In the genomic region with DNA sequence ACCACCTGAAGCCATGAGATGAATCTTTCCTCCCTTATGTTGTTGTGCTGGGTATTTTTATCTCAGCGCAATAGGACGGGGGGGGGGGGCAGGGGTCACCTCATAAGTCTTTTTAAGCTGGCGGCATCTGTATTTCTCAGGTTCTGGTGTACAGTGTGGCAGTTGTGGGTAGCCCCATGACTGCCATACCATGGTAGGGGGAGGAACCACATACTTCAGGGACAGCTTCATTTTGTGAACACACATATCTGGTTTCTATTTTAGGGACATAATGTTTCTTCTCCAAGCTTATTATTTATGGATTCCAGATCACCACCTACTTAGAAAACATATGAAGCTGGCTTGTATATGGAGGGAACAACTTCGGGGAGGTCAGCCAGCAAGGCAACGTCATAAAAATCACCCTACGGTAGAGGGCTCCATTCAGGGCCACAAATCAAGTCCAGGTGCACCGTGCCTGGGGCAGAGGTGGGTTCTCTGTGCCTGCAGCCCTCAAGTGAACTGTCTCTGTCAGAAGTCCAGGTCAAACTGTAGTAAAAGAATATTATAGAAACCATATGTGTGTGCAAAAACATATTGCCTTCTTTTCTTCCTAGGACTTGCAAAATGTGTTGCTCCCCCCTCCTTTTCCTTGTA, we compare ENCODE assay signal across 24 mouse cellular contexts.
A peak's percentile ranks its signal among the peaks of the same experiment; 100 is the strongest.
DNase-seq lines count a peak whose midpoint lies in the region; ATAC-seq lines count a peak whose summit lies in the region.
"Had no signal": no experiment of that assay in that cellular context is flagged by ENCODE, and none has a peak within 500 bp of the region (broad histone marks: within the 10 kb centered on the region; RNA-seq: fewer than 3 reads in every experiment).

No protein-coding gene starts in this region.

- 43% methylated on average over 7 of the region's 7 CpGs for WGBS in embryonic facial prominence, embryonic 14.5 days
- 24% methylated on average over 7 of the region's 7 CpGs for WGBS in limb, embryonic 12.5 days

- peak; percentile 26 for DNase-seq in embryo, embryonic 10.5 days (ENCODE audit: low spot score)
- DNase-seq in embryo, embryonic 9.5 days (ENCODE audit: extremely low spot score): no peak
- DNase-seq in NIH3T3 (ENCODE audit: low read depth): peak; percentile 93
- peak; percentile 72 for DNase-seq in embryonic facial prominence, embryonic 14.5 days (ENCODE audit: low spot score)
- DNase-seq in natural killer cell, adult 2 months (ENCODE audit: low spot score in 2 of 2): no peak
- DNase-seq in spleen, postnatal 4 days (ENCODE audit: low spot score in 2 of 2): no peak
- DNase-seq in left cerebral cortex, adult 9 months (ENCODE audit: low spot score in 2 of 2): no peak
- DNase-seq: adrenal gland, adult 2 months; cerebellum, adult 11-12 months; cerebellum, postnatal 25 days; gastrocnemius, postnatal 36 days; heart, postnatal 4 days; kidney, adult 11 months; kidney, postnatal 36 days; liver, embryonic 13.5 days; lung, adult 2 months; midbrain, embryonic 14.5 days; retina, postnatal 1 day; thymus, postnatal 25 days had no signal

- H3K27ac ChIP-seq in embryonic facial prominence, embryonic 14.5 days (replicated peaks; ENCODE audit: low read depth, low read length): no peak overlapping the region
- peak overlapping the region; percentile 53; the same call in 1 of the 2 replicates for H3K27ac ChIP-seq in limb, embryonic 12.5 days
- H3K27ac ChIP-seq: forebrain, embryonic 12.5 days; kidney, embryonic 15.5 days; liver, embryonic 13.5 days; neural tube, embryonic 12.5 days had no signal

- H3K27me3 ChIP-seq in embryonic facial prominence, embryonic 14.5 days (replicated peaks; ENCODE audit: control insufficient read depth, insufficient read depth, low read length): no peaks in the 10 kb centered on the region; the same call in 1 of the 2 replicates
- H3K27me3 ChIP-seq in limb, embryonic 12.5 days: no peaks in the 10 kb centered on the region
- H3K27me3 ChIP-seq: forebrain, embryonic 12.5 days; kidney, embryonic 15.5 days; liver, embryonic 13.5 days; neural tube, embryonic 12.5 days had no signal

- no peaks in the 10 kb centered on the region for H3K36me3 ChIP-seq in embryonic facial prominence, embryonic 14.5 days (ENCODE audit: control insufficient read depth, insufficient read depth, low read length)
- H3K36me3 ChIP-seq in limb, embryonic 12.5 days: no peaks in the 10 kb centered on the region
- H3K36me3 ChIP-seq: forebrain, embryonic 12.5 days; kidney, embryonic 15.5 days; liver, embryonic 13.5 days; neural tube, embryonic 12.5 days had no signal

- no peaks in the 10 kb centered on the region for H3K9me3 ChIP-seq in embryonic facial prominence, embryonic 14.5 days (ENCODE audit: control insufficient read depth, low read length)
- H3K9me3 ChIP-seq in limb, embryonic 12.5 days: no peaks in the 10 kb centered on the region
- H3K9me3 ChIP-seq: forebrain, embryonic 12.5 days; kidney, embryonic 15.5 days; liver, embryonic 13.5 days; neural tube, embryonic 12.5 days had no signal

- no peak overlapping the region for H3K4me2 ChIP-seq in embryonic facial prominence, embryonic 14.5 days (ENCODE audit: low read depth, low read length)
- H3K4me2 ChIP-seq in limb, embryonic 12.5 days: no peak overlapping the region
- H3K4me2 ChIP-seq: forebrain, embryonic 12.5 days; kidney, embryonic 15.5 days; liver, embryonic 13.5 days; neural tube, embryonic 12.5 days had no signal

- peak; percentile 41; the same call in 1 of the 2 replicates for ATAC-seq in embryonic facial prominence, embryonic 14.5 days (ENCODE audit: low read depth)
- peak; percentile 86 for ATAC-seq in limb, embryonic 12.5 days (ENCODE audit: insufficient number of reproducible peaks, insufficient read depth, low FRiP score, low TSS enrichment, low read depth)
- ATAC-seq: CD4-positive, CD25-positive, alpha-beta regulatory T cell, adult 4 months had no signal

- no peak overlapping the region for H3K9ac ChIP-seq in embryonic facial prominence, embryonic 14.5 days (ENCODE audit: low read depth, low read length)
- no peak overlapping the region for H3K9ac ChIP-seq in limb, embryonic 12.5 days (replicated peaks)
- H3K9ac ChIP-seq: forebrain, embryonic 12.5 days; kidney, embryonic 15.5 days; liver, embryonic 13.5 days; neural tube, embryonic 12.5 days had no signal

- H3K4me3 ChIP-seq in embryonic facial prominence, embryonic 14.5 days (ENCODE audit: low read depth, low read length): no peak overlapping the region
- H3K4me3 ChIP-seq in limb, embryonic 12.5 days (replicated peaks): no peak overlapping the region
- H3K4me3 ChIP-seq: forebrain, embryonic 12.5 days; kidney, embryonic 15.5 days; liver, embryonic 13.5 days; neural tube, embryonic 12.5 days had no signal

- peaks cover 19% of the 10 kb centered on the region; the same call in 1 of the 2 replicates for H3K4me1 ChIP-seq in embryonic facial prominence, embryonic 14.5 days (ENCODE audit: control insufficient read depth, insufficient read depth, low read length)
- H3K4me1 ChIP-seq in limb, embryonic 12.5 days (replicated peaks): peaks cover 35% of the 10 kb centered on the region
- H3K4me1 ChIP-seq: liver, embryonic 13.5 days; neural tube, embryonic 12.5 days had no signal

Comparison
In these comparisons a context has a peak if more than half of its experiments do, and no peak if none do; other contexts are left out.
1. DNase-seq: peak in embryo, embryonic 10.5 days (single experiment), NIH3T3 (single experiment) and embryonic facial prominence, embryonic 14.5 days (single experiment); none in embryo, embryonic 9.5 days (single experiment), natural killer cell, adult 2 months (0 of 2), spleen, postnatal 4 days (0 of 2) and left cerebral cortex, adult 9 months (0 of 2).